Mouse (Mus musculus) bone marrow macrophage, adult 2 months (primary cell): ENCODE results near the gene Btbd9.

ENCODE experiments used
- CTCF ChIP-seq: IDR thresholded peaks from 2 replicates; pipeline ENCODE4 v1.5.1; 2012; ENCODE audit warnings: low read depth, mild to moderate bottlenecking, low read length, moderate library complexity
- POLR2A ChIP-seq: IDR thresholded peaks from 2 replicates; pipeline ENCODE4 v1.6.1; 2012; ENCODE audit warnings: mild to moderate bottlenecking, low read depth, low read length, borderline replicate concordance

DNA sequence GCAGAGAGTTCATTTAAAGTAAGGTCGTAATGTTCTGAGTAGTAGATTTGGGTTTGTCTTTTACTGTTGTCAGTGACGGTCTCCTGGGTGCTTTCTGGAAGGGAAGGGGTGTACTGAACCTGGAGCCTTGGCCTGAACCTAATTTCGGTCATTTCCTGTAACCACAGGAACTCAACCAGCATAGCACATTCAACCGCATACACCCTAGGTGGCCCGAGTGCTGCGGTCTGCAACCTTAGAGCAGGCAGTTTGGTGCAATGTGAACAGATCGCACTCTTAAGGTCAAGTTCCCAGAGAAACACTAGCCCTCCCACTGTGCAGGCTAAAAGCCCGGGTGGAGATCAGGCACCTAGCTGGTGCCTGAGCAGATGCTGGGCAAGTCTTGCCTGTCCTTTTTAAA, 240.5 kb downstream of the Btbd9 start:
- TF ChIP-seq CTCF: no peak
- TF ChIP-seq POLR2A: no peak
